Mouse (Mus musculus) midbrain, embryonic 15.5 days (tissue): ENCODE data around the gene Tgfbr3. TPM values are rescaled to one million over a fixed set of nuclear protein-coding genes. Genes with fewer than 3 reads are reported as not detected.

ENCODE experiments used
- ATAC-seq: fragments of 200-750 bp; cut with Nextera tagmentation; replicated peaks from 2 replicates; pipeline ENCODE4 v1.8.0; 2017; ENCODE audit warnings: moderate TSS enrichment
- H3K27ac ChIP-seq: fragments of 300-500 bp; sonication (generic); 2 replicates; pipeline ENCODE4 v1.5.1; 2015; ENCODE audit warnings: mild to moderate bottlenecking, inconsistent platforms
- H3K27me3 ChIP-seq: fragments of 300-500 bp; sonication (generic); replicated peaks from 2 replicates; pipeline ENCODE4 v1.6.1; 2015; ENCODE audit warnings: inconsistent platforms
- H3K36me3 ChIP-seq: fragments of 300-500 bp; sonication (generic); replicated peaks from 2 replicates; pipeline ENCODE4 v1.6.1; 2015; ENCODE audit warnings: inconsistent platforms
- H3K4me1 ChIP-seq: fragments of 300-500 bp; sonication (generic); 2 replicates; pipeline ENCODE4 v1.6.1; 2015; ENCODE audit warnings: inconsistent platforms
- H3K4me2 ChIP-seq: fragments of 300-500 bp; sonication (generic); 2 replicates; pipeline ENCODE4 v1.6.1; 2015; ENCODE audit warnings: inconsistent platforms, mild to moderate bottlenecking, moderate library complexity
- H3K4me3 ChIP-seq: fragments of 300-500 bp; sonication (generic); 2 replicates; pipeline ENCODE4 v1.5.1; 2015; ENCODE audit warnings: mild to moderate bottlenecking, inconsistent platforms
- H3K9ac ChIP-seq: fragments of 300-500 bp; sonication (generic); 2 replicates; pipeline ENCODE4 v1.6.1; 2015; ENCODE audit warnings: mild to moderate bottlenecking, inconsistent platforms
- H3K9me3 ChIP-seq: fragments of 300-500 bp; sonication (generic); 2 replicates; pipeline ENCODE4 v1.6.1; 2016; ENCODE audit warnings: inconsistent platforms
- WGBS: fragments of 180-500 bp; shearing (Covaris S2); methylation state at CpG from one replicate; pipeline ENCODE4 v1.1.7; 2015; ENCODE audit warnings: mixed read lengths; 5-methylcytosine and 5-hydroxymethylcytosine counted together
- polyA plus RNA-seq: library from polyadenylated mRNA; unstranded; fragments of >200 nt; fragmentation: Nextera tagmentation; extraction: Ambion mirVana; gene quantifications from 2 replicates; pipeline ENCODE4 v1.2.1, GENCODE M21; 2015

The Tgfbr3 gene
- polyA plus RNA-seq, 1 experiment from 2014 or later, result 6.5 TPM

DNA sequence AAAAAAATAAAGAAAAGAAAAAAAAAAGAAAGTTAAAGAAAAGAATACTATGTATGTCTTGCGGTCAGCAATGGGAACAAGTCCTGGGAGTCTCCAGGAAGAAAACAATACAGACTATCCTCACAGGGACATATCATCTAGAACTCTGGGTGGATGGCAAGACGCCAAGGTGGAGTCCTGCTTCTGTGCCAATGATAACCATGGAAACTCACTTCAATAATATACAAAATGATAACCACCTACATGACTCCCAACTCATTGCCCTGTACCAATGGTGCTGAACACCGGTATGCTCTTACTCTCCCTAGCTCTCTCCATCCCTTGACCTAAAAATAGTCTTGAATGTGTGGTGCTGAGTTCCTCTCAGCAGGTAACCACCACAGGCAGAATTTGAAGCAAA, 168.8 kb downstream of the Tgfbr3 start:
- Histone ChIP-seq H3K9ac (no peak overlapping the region), H3K27me3 (no peaks in the 10 kb centered on the region), H3K4me1 (no peaks in the 10 kb centered on the region), H3K4me3 (no peak overlapping the region), H3K9me3 (no peaks in the 10 kb centered on the region), H3K27ac (no peak overlapping the region), H3K36me3 (no peaks in the 10 kb centered on the region), H3K4me2 (no peak overlapping the region)
- WGBS, result 83% methylated on average over 3 of the region's 3 CpGs
- no peak for ATAC-seq

DNA sequence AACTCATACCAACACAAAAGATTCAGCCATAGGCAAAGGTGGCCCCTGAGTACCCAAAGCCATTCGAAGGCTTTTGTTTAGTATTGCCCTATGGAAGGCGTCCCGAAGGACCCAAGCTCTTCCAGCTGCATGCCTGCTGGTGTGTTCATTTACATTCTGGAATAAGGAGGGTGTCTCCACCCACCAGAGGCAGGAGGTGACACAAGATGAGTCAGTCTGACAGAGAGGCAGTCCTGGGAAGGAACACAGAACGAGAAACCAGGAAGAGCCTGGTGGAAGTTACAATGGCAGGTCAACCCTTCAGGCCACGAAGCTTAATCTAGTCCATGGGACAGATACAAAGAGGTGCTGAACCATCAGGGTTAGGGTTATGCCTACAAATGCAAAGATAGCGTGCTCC, 169.5 kb downstream of the Tgfbr3 start:
- Histone ChIP-seq H3K27ac (no peak overlapping the region), H3K27me3 (no peaks in the 10 kb centered on the region), H3K4me1 (no peaks in the 10 kb centered on the region), H3K9me3 (no peaks in the 10 kb centered on the region), H3K9ac (no peak overlapping the region), H3K36me3 (no peaks in the 10 kb centered on the region), H3K4me3 (no peak overlapping the region), H3K4me2 (no peak overlapping the region)
- WGBS, result 65% methylated on average over 6 of the region's 6 CpGs
- no peak for ATAC-seq

DNA sequence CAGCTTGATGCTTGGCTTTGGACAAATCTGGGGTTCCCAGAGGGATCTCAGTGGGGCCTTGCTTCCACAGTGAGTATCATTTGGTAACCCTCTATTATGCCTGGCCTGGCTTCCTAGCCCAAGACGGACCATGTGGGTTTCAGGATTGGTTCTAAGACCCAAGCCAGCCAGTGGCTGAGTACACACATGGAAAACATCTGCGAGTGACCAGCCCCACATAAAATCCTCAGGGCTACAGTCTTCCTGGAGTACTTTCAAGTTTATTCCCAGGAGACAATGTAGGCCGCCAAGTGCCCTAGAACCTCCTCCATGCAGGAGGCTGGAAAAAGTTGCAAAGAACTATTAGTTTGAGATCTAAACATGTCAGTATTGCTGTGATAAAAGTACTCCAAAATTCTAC, 172.6 kb downstream of the Tgfbr3 start:
- H3K4me2 ChIP-seq, result no peak overlapping the region
- no peaks in the 10 kb centered on the region for H3K36me3 ChIP-seq
- WGBS, result 87% methylated on average over 3 of the region's 3 CpGs

DNA sequence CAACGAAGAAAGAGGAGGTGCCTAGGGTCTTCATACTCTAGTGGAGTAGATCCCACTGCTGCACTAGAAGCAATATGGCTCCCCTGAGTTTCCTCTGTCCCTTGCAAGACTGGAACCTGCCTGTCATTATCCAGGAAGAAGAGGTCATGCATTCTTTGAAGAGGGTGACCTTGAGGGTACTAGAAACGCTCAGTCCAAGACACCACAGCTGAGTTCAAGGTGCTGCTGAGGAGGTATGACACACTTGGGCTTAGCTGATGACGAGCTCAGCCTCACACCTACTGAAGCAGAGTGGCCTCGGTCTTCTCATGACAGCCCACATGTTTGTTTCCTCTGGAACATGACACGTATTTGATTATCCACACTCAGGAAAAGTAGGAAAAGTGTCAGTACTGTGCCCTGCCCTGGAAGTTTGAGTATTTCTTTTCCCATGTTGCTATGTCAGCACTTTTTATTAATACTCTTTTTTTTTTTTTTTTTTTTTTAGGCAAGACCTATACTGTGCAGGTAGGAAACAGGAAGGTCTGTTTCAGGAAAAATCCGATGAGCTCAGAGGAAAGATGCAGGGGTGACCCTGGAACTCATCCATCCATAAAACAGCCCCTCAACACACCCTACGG, 176.7 kb downstream of the Tgfbr3 start:
- Histone ChIP-seq H3K36me3 (no peaks in the 10 kb centered on the region), H3K4me2 (no peak overlapping the region), H3K27me3 (no peaks in the 10 kb centered on the region), H3K9ac (no peak overlapping the region), H3K4me3 (no peak overlapping the region), H3K4me1 (peaks cover 11% of the 10 kb centered on the region), H3K9me3 (no peaks in the 10 kb centered on the region), H3K27ac (no peak overlapping the region)
- no peak for ATAC-seq
- WGBS, result 85% methylated on average over 7 of the region's 7 CpGs

More for the DNA sequence above, 172.6 kb downstream of the Tgfbr3 start:
- no peak for ATAC-seq
- no peaks in the 10 kb centered on the region for H3K27me3 ChIP-seq
- H3K4me3 ChIP-seq, result no peak overlapping the region
- H3K9me3 ChIP-seq, result no peaks in the 10 kb centered on the region
- H3K9ac ChIP-seq, result no peak overlapping the region
- H3K27ac ChIP-seq, result no peak overlapping the region
- no peaks in the 10 kb centered on the region for H3K4me1 ChIP-seq

DNA sequence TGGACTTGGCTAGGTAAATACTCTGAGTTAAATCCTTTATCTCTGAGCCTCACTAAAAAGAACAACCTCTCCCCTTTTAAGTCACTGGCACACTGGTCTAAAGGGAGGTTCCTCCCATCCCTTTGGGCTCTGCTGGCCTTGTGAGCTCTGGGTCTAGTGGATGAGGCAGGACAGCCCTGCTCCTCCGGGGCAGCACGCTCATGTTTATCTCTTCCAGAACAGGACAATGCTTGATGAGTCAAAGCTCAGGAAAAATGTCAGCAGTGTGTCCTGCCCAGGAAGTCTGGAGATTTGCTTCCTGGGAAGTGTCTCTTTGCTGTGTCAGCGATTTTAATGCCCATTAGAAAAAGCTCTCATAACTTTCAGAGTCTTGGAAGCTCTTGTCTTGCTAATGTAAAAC, 177.6 kb downstream of the Tgfbr3 start:
- H3K4me3 ChIP-seq, result no peak overlapping the region
- ATAC-seq, result no peak
- 63% methylated on average over 3 of the region's 3 CpGs for WGBS
- H3K4me2 ChIP-seq, result no peak overlapping the region
- H3K4me1 ChIP-seq, result peaks cover 11% of the 10 kb centered on the region
- no peaks in the 10 kb centered on the region for H3K27me3 ChIP-seq
- no peaks in the 10 kb centered on the region for H3K9me3 ChIP-seq
- no peaks in the 10 kb centered on the region for H3K36me3 ChIP-seq
- H3K27ac ChIP-seq, result no peak overlapping the region
- H3K9ac ChIP-seq, result no peak overlapping the region

DNA sequence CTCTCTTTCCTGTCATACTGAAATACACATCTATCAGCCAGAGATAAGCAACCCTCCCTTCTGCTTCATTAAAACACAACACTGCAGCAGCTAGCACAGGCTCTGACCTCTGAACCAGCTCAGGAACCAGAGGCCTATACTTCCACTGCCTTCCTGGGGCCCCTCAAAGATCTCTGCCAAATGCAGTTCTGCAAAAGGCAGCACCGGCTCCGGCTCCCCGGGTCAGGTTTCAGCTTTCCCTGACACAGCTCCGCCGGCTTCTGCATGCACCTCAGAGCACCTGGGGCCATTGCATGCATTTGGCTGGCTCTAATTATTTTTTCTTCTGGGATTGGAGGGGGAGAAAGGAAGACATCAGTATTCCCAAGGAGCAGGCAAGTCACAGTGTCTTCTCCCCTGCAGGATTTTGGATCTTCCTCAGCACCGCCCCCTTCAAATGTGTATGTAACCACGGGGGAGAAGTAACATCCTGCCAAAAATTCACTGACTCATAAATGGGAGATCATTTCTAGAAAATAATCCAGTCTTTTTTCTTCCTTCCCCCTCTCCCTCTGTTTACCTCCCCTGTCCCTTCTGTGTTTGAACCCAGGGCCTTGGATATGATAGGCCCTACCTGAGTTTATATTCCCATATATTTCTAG, 178.4 kb downstream of the Tgfbr3 start:
- ATAC-seq, result 0 out of 2 replicates have a peak, but pooled peaks have one; percentile 33
- Histone ChIP-seq H3K36me3 (no peaks in the 10 kb centered on the region), H3K9me3 (no peaks in the 10 kb centered on the region), H3K27ac (0 out of 2 replicates have a peak overlapping the region, but pooled peaks have one; percentile 17), H3K4me1 (peaks cover 11% of the 10 kb centered on the region), H3K4me3 (no peak overlapping the region), H3K9ac (no peak overlapping the region), H3K4me2 (no peak overlapping the region), H3K27me3 (no peaks in the 10 kb centered on the region)
- 21% methylated on average over 7 of the region's 7 CpGs for WGBS

DNA sequence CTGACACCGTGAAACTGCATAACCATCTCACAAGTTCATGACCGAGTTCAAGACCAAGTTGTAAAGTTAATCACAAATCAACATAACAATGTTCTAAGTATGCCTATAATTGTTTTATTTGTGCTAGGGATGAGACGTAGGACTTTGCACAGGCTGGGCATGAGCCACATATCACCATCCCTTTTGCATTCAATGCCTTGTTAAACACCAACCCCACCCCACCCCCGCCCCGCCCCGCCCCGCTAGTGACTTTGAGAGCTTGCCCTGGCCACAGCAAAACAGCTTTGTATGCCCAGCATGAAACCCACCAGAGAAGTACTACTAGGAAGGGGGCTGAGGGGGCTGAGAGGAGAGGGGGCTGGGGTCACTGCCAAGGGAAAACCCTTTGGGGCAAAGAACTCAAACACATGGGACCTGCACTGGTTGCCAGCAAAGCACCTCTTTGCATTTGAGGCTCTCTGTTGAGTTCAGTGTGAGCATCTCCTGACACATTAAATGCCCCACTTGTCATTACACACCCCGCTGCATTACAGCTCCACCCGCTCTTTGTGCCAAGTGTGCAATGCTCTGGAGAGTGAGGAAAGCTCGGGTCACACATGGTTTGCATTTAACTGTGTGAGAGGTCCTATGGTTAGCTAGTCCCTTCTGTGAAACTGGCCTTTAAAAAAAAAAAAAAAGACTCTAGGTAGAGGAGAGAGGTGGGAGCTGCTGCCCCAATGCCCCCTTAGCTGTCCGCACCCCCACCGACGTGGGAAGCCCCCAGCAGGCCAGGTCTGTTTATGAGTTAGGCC, 179.1 kb downstream of the Tgfbr3 start:
- Histone ChIP-seq H3K4me1 (peaks cover 11% of the 10 kb centered on the region), H3K36me3 (no peaks in the 10 kb centered on the region), H3K27me3 (no peaks in the 10 kb centered on the region), H3K9me3 (no peaks in the 10 kb centered on the region), H3K4me2 (no peak overlapping the region), H3K27ac (0 out of 2 replicates have a peak overlapping the region, but pooled peaks have one; percentile 17), H3K4me3 (no peak overlapping the region), H3K9ac (no peak overlapping the region)
- no peak for ATAC-seq
- WGBS, result 61% methylated on average over 13 of the region's 13 CpGs

DNA sequence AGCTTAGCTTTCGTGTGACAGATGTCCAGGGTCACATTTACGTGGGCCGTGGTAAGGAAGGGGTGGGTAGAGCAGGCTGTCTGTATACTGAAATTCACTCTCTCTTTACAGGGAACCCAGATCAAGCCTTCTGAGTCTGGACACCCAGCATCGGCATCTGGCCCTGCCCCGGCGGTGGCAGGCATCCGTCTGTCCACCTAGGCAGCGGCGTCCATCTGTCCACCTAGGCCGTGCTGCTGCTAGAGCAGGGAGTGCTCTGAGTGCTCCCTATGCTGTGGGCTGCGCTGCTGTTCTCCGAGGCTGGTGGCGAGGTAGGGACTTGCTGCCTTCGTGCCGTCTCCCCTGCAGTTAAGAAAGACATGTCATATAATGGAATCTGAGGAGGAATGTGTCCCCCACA, 180.0 kb downstream of the Tgfbr3 start:
- Histone ChIP-seq H3K27me3 (no peaks in the 10 kb centered on the region), H3K4me2 (no peak overlapping the region), H3K9ac (no peak overlapping the region), H3K9me3 (no peaks in the 10 kb centered on the region), H3K36me3 (no peaks in the 10 kb centered on the region), H3K4me3 (no peak overlapping the region), H3K27ac (no peak overlapping the region), H3K4me1 (peaks cover 11% of the 10 kb centered on the region)
- 64% methylated on average over 15 of the region's 15 CpGs for WGBS
- no peak for ATAC-seq

DNA sequence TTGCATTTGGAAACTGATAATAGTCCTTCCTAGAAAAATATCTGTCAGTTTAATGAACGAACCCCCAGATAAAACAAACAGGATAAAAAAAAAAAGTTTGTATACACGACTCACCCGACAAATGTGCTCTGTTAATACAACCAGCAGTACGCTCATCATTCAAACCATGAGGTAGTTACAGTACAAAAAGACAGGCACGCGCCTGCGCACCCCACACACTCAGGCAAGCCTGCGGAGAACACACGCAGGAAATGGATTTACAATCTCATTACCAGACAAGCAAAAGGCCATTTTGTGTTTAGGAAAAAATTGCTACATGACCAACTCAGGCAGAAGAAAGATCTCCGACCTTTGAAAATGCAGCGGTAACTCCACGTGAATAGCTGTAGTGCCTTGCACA, 182.6 kb downstream of the Tgfbr3 start:
- no peak for ATAC-seq
- no peak overlapping the region for H3K27ac ChIP-seq

DNA sequence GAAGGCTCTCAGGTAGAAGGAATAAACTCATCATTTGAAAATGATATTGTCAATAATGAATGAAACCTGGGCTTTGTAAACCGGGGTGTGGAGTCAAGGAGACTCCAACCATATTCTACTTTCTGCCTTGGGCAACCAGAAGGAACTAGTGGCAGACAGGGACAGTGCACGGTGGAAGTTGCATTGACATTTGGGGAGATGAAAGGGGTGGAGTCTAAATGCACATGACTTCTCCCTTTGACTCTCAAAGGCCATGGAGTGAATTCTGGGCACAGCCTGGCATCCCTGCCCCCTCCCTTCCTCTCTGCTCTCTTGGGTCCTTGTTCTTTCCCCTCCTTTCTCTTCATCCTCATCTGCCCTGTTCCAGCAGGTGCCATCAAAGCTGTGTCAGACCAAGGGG, 183.3 kb downstream of the Tgfbr3 start:
- Histone ChIP-seq H3K27ac (no peak overlapping the region), H3K27me3 (no peaks in the 10 kb centered on the region), H3K4me1 (peaks cover 10% of the 10 kb centered on the region), H3K4me3 (no peak overlapping the region), H3K36me3 (no peaks in the 10 kb centered on the region), H3K4me2 (no peak overlapping the region), H3K9ac (no peak overlapping the region), H3K9me3 (no peaks in the 10 kb centered on the region)
- 85% methylated on average over 2 of the region's 2 CpGs for WGBS
- no peak for ATAC-seq

More for the DNA sequence above, 182.6 kb downstream of the Tgfbr3 start:
- no peak overlapping the region for H3K4me3 ChIP-seq
- H3K4me2 ChIP-seq, result no peak overlapping the region
- WGBS, result 80% methylated on average over 12 of the region's 12 CpGs
- no peaks in the 10 kb centered on the region for H3K27me3 ChIP-seq
- no peaks in the 10 kb centered on the region for H3K9me3 ChIP-seq
- H3K4me1 ChIP-seq, result peaks cover 11% of the 10 kb centered on the region
- no peak overlapping the region for H3K9ac ChIP-seq
- no peaks in the 10 kb centered on the region for H3K36me3 ChIP-seq

DNA sequence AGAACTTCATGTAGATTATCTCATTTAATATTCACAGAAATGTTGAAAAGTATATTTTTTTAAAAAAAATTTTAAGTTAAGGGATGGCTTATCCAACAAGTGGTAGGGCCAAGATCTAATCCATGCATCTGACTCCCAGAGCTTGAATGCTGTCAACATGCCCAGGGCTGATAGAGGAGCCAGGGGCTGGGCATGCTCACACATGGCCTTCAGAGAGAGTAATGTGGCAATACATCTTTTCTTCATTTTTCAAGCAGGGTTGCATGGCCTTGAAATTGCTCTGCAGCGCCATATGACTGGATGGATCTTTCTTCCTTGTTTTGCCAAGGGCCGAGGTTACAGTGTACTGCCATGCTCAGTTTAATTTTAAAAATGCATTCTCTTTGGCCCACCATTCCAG, 185.8 kb downstream of the Tgfbr3 start:
- H3K9me3 ChIP-seq, result no peaks in the 10 kb centered on the region
- H3K9ac ChIP-seq, result no peak overlapping the region
- H3K4me2 ChIP-seq, result no peak overlapping the region
- 93% methylated on average over 2 of the region's 2 CpGs for WGBS
- H3K4me1 ChIP-seq, result no peaks in the 10 kb centered on the region
- no peaks in the 10 kb centered on the region for H3K36me3 ChIP-seq
- no peak overlapping the region for H3K27ac ChIP-seq
- no peaks in the 10 kb centered on the region for H3K27me3 ChIP-seq
- H3K4me3 ChIP-seq, result no peak overlapping the region
- ATAC-seq, result no peak

DNA sequence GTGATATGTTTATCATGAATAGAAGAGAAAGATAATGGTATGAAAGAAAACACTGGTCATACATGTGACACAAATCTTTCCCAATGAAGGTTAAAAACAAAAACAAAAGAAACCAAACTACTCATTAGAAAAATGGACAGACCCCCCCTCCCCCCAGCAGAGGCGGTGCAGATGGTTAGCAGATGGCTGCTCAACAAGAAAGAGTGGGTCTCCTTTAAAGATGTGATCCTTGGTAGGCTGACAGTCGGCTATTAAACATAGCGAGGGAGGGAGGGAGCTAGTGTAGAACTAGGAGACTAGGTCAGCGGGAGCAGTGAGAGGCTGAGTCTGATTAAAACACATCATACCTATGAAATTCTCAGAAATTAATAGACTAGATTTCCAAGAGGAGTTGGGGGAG, 186.5 kb downstream of the Tgfbr3 start:
- ATAC-seq, result no peak

More for the DNA sequence above, 186.5 kb downstream of the Tgfbr3 start:
- 51% methylated on average over 4 of the region's 4 CpGs for WGBS
- Histone ChIP-seq H3K4me3 (no peak overlapping the region), H3K27me3 (no peaks in the 10 kb centered on the region), H3K9ac (no peak overlapping the region), H3K4me1 (no peaks in the 10 kb centered on the region), H3K9me3 (no peaks in the 10 kb centered on the region), H3K27ac (no peak overlapping the region), H3K4me2 (no peak overlapping the region), H3K36me3 (no peaks in the 10 kb centered on the region)
